Mouse (Mus musculus): ENCODE measurements around the gene Postn.

DNA sequence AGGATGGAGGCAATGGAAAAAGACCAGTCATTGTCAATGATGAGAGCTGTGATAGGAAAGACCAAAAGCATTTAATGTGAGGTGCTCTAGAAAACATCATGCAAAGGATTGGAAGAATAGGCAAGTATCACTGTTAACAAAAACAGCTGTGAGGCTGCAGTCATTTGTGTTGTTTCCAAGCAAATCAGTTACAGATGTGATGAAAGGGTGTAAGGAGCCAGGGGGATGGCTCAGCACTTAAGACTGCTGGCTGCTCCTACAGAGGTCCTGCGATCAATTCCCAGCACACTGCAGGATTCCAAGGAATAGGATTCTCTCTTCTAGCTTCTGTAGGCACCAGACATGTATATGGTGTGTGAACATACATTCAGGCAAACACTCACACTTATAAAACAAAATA, 10.1 kb downstream of the Postn start:
- TF ChIP-seq ZNF384 (IDR thresholded peaks at IDR 0.05; ENCODE audit: low read depth, low read length): no peak
- TF ChIP-seq MAFK (IDR thresholded peaks at IDR 0.05; ENCODE audit: insufficient read depth, low read depth, low read length): no peak
- TF ChIP-seq CHD2 (IDR thresholded peaks at IDR 0.05; ENCODE audit: low read depth, low read length): no peak
- TF ChIP-seq HCFC1 (IDR thresholded peaks at IDR 0.05; ENCODE audit: borderline replicate concordance, insufficient read depth, low read length): no peak

Data from ES-E14 (cell line).